Mouse (Mus musculus): ENCODE measurements around the gene Olfr95. TPM values are rescaled to one million over a fixed set of nuclear protein-coding genes. Genes with fewer than 3 reads are reported as not detected.

Olfr95 gene
- polyA plus RNA-seq, 1 experiment, result not detected

GRCm38 (mm10) chr17:37203917-37204236 is 9.0 kb downstream of the Olfr95 start:
- no peak overlapping the region for H3K4me3 ChIP-seq (replicated peaks)
- peaks cover 24% of the 10 kb centered on the region for H3K27me3 ChIP-seq (replicated peaks)
- TF ChIP-seq GATA1 (IDR thresholded peaks at IDR 0.05; ENCODE audit: borderline replicate concordance, low read length), result no peak
- no peak for TF ChIP-seq FLI1 (IDR thresholded peaks at IDR 0.05; ENCODE audit: low read length)
- no peaks in the 10 kb centered on the region for H3K9me3 ChIP-seq
- no peaks in the 10 kb centered on the region for H3K36me3 ChIP-seq (replicated peaks; ENCODE audit: low read length)
- no peaks in the 10 kb centered on the region for H3K4me1 ChIP-seq

GRCm38 (mm10) chr17:37203206-37203916 is 9.6 kb downstream of the Olfr95 start:
- no peaks in the 10 kb centered on the region for H3K9me3 ChIP-seq
- H3K36me3 ChIP-seq (replicated peaks; ENCODE audit: low read length), result no peaks in the 10 kb centered on the region
- TF ChIP-seq FLI1 (IDR thresholded peaks at IDR 0.05; ENCODE audit: low read length), result no peak
- TF ChIP-seq GATA1 (IDR thresholded peaks at IDR 0.05; ENCODE audit: borderline replicate concordance, low read length), result no peak
- peaks cover 28% of the 10 kb centered on the region for H3K27me3 ChIP-seq (replicated peaks)
- no peak overlapping the region for H3K4me3 ChIP-seq (replicated peaks)
- no peaks in the 10 kb centered on the region for H3K4me1 ChIP-seq

GRCm38 (mm10) chr17:37200894-37201293 is 12.0 kb downstream of the Olfr95 start, which contains the start of gene Olfr94:
Gene Olfr94, minus strand, starts transcription at chr17:37200994.
- peaks cover 10% of the 10 kb centered on the region for H3K4me1 ChIP-seq
- H3K4me3 ChIP-seq (replicated peaks), result no peak within 1 kb of the TSS
- TF ChIP-seq FLI1 (IDR thresholded peaks at IDR 0.05; ENCODE audit: low read length) (no peak), GATA1 (IDR thresholded peaks at IDR 0.05; ENCODE audit: borderline replicate concordance, low read length) (no peak)
- H3K27me3 ChIP-seq (replicated peaks), result peaks cover 49% of the 10 kb centered on the region
- peaks cover 6% of the 10 kb centered on the region; the same call in 1 of the 2 replicates for H3K9me3 ChIP-seq
- no peaks in the 10 kb centered on the region for H3K36me3 ChIP-seq (replicated peaks; ENCODE audit: low read length)

DNA sequence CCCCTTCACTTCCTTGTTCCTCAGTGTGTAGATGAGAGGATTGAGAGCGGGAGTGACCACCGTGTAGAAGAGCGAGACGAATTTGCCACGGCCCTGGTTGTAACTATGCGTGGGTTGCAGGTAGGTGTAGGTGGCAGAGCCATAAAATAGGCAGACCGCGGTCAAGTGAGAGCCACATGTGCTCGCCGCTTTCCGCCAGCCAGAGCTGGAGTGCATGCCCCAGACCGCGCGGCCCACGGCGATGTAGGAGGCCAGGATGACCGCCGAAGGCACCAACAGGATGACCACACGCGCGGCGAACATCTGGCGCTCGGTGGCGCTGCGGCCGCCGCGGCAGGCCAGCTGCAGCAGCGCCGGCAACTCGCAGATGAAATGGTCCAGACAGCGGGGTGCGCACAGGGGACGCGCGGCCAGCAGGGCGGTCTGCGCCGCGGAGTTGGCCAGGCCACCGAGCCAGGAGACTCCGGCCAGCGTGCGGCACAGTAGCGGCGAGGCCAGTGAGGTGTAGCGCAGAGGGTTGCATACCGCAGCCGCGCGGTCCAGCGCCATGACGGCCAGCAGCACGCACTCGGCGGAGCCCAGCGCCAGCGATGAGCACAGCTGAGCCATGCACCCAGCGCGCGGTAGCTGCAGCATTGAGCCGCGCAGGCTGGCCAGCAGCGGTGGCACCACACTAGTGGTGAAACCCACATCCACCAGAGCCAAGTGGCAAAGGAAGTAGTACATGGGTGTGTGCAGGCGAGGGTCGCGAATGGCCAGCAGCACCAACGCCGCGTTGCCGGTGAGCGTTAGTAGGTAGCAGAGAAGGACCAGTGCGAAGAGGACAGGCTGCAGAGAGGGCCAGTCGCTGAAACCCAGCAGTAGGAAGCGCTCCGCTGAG is 15.8 kb downstream of the Olfr95 start:
- Histone ChIP-seq H3K9me3 (peaks cover 6% of the 10 kb centered on the region; the same call in 1 of the 2 replicates), H3K4me1 (peaks cover 10% of the 10 kb centered on the region), H3K4me3 (replicated peaks) (peak overlapping the region; percentile 87), H3K36me3 (replicated peaks; ENCODE audit: low read length) (no peaks in the 10 kb centered on the region), H3K27me3 (replicated peaks) (peaks cover 59% of the 10 kb centered on the region)
- TF ChIP-seq GATA1 (IDR thresholded peaks at IDR 0.05; ENCODE audit: borderline replicate concordance, low read length) (no peak), FLI1 (IDR thresholded peaks at IDR 0.05; ENCODE audit: low read length) (no peak)

GRCm38 (mm10) chr17:37194782-37195181 is 18.1 kb downstream of the Olfr95 start:
- Histone ChIP-seq H3K4me1 (peaks cover 10% of the 10 kb centered on the region), H3K4me3 (replicated peaks) (no peak overlapping the region), H3K27me3 (replicated peaks) (peaks cover 48% of the 10 kb centered on the region), H3K36me3 (replicated peaks; ENCODE audit: low read length) (no peaks in the 10 kb centered on the region), H3K9me3 (peaks cover 6% of the 10 kb centered on the region; the same call in 1 of the 2 replicates)
- TF ChIP-seq FLI1 (IDR thresholded peaks at IDR 0.05; ENCODE audit: low read length), result no peak
- TF ChIP-seq GATA1 (IDR thresholded peaks at IDR 0.05; ENCODE audit: borderline replicate concordance, low read length), result no peak

- no peak for TF ChIP-seq FLI1 (IDR thresholded peaks at IDR 0.05; ENCODE audit: low read length)
- TF ChIP-seq GATA1 (IDR thresholded peaks at IDR 0.05; ENCODE audit: borderline replicate concordance, low read length), result no peak
- H3K4me1 ChIP-seq, result peaks cover 10% of the 10 kb centered on the region
- peaks cover 6% of the 10 kb centered on the region; the same call in 1 of the 2 replicates for H3K9me3 ChIP-seq
- peaks cover 45% of the 10 kb centered on the region for H3K27me3 ChIP-seq (replicated peaks)
- no peaks in the 10 kb centered on the region for H3K36me3 ChIP-seq (replicated peaks; ENCODE audit: low read length)
- H3K4me3 ChIP-seq (replicated peaks), result no peak within 1 kb of the TSS
These were observed 19.3 kb downstream of the Olfr95 start, which contains the start of gene Ubd for GRCm38 (mm10) chr17:37193656-37194055. Gene Ubd, plus strand, starts transcription at chr17:37193892.

DNA sequence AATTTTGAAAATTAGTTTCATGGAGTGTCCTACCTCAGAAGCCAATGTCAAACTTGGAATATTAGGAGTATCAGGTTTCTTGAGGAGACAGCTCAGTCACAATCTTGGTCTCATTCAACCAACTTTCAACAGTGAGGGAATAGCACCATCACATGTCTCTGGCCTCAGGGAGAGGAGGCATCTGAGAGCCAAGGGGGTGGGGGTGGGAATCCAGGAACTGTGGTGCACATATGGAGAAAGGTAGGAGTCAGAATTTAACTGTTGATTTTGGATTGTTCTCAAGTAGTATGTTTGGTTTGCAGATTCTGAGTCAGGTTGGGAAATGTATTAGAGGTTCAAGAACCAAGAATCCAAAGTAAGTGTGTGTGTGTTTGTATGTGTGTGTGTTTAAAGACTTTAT is 19.9 kb downstream of the Olfr95 start:
- H3K36me3 ChIP-seq (replicated peaks; ENCODE audit: low read length), result no peaks in the 10 kb centered on the region
- H3K4me3 ChIP-seq (replicated peaks), result no peak overlapping the region
- H3K9me3 ChIP-seq, result peaks cover 6% of the 10 kb centered on the region; the same call in 1 of the 2 replicates
- H3K4me1 ChIP-seq, result peaks cover 10% of the 10 kb centered on the region
- H3K27me3 ChIP-seq (replicated peaks), result peaks cover 38% of the 10 kb centered on the region
- TF ChIP-seq GATA1 (IDR thresholded peaks at IDR 0.05; ENCODE audit: borderline replicate concordance, low read length), result no peak
- TF ChIP-seq FLI1 (IDR thresholded peaks at IDR 0.05; ENCODE audit: low read length), result no peak

DNA sequence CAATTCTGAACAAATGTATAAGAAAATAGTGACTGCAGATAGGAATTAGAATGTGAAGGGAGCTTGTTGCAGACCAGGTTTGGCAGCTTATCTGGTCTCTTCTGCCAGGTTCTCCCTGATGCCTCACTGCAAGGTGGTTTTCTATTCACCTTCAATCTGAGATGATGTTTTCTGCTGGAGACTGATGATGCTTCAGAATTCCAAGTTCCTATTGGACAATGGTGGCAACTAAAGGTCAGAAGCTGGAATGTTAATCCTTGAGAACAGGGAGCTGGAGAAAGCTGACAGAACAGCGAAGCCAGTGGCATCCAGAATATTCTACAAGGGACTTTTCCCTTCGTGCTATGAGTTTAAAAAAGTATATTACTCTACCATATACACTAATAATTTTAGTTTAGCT is 22.2 kb downstream of the Olfr95 start:
- Histone ChIP-seq H3K27me3 (replicated peaks) (peaks cover 16% of the 10 kb centered on the region), H3K9me3 (no peaks in the 10 kb centered on the region), H3K4me1 (no peaks in the 10 kb centered on the region), H3K4me3 (replicated peaks) (no peak overlapping the region), H3K36me3 (replicated peaks; ENCODE audit: low read length) (no peaks in the 10 kb centered on the region)
- TF ChIP-seq FLI1 (IDR thresholded peaks at IDR 0.05; ENCODE audit: low read length) (no peak), GATA1 (IDR thresholded peaks at IDR 0.05; ENCODE audit: borderline replicate concordance, low read length) (no peak)

DNA sequence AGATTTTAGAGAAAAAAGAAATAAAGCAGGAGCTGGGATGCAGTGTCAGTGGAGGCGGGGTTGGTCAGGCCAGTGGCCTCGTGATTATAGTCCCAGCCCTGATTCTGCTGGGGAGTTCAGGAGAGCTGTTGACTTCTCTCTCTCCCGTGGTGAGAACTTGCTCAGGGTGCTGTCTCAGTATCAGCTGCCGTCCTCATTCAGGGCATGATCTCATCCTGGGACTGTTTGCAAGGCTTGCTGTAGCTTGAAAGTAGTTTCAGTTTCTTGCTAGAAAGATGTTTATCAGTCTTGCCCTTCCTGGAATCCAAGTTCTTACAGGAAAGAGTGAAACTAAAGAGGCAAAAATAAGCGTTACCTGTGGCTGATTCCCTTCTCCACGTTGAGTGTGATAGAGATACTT is 27.4 kb downstream of the Olfr95 start:
- peak overlapping the region; percentile 84 for H3K4me3 ChIP-seq (replicated peaks)
- TF ChIP-seq GATA1 (IDR thresholded peaks at IDR 0.05; ENCODE audit: borderline replicate concordance, low read length), result no peak
- no peak for TF ChIP-seq FLI1 (IDR thresholded peaks at IDR 0.05; ENCODE audit: low read length)
- H3K4me1 ChIP-seq, result peaks cover 4% of the 10 kb centered on the region

GRCm38 (mm10) chr17:37161394-37161793 is 51.5 kb downstream of the Olfr95 start, which contains the start of gene Olfr93:
Gene Olfr93, minus strand, starts transcription at chr17:37161494.
- Histone ChIP-seq H3K36me3 (replicated peaks; ENCODE audit: low read length) (no peaks in the 10 kb centered on the region), H3K9me3 (no peaks in the 10 kb centered on the region), H3K27me3 (replicated peaks) (no peaks in the 10 kb centered on the region), H3K4me1 (no peaks in the 10 kb centered on the region), H3K4me3 (replicated peaks) (no peak within 1 kb of the TSS)
- TF ChIP-seq FLI1 (IDR thresholded peaks at IDR 0.05; ENCODE audit: low read length), result no peak

More for the DNA sequence above, 27.4 kb downstream of the Olfr95 start:
- no peaks in the 10 kb centered on the region for H3K9me3 ChIP-seq
- H3K27me3 ChIP-seq (replicated peaks), result peaks cover 2% of the 10 kb centered on the region
- H3K36me3 ChIP-seq (replicated peaks; ENCODE audit: low read length), result no peaks in the 10 kb centered on the region

Other genes with a start within 250 kb of the Olfr95 start
- not detected in 2 replicates for gene 2410137M14Rik, start 231.9 kb downstream of the Olfr95 start, polyA plus RNA-seq (2012; ENCODE audit: insufficient read depth, low replicate concordance)
- gene H2-M5, start 223.6 kb downstream of the Olfr95 start, polyA plus RNA-seq (2012; ENCODE audit: insufficient read depth, low replicate concordance), result not detected in 2 replicates
- gene Zfp57, start 212.0 kb downstream of the Olfr95 start, polyA plus RNA-seq (2012; ENCODE audit: insufficient read depth, low replicate concordance), result 3.5 TPM in 1 of 2 replicates, not detected in the other
- not detected in 2 replicates for gene Mog, start 189.7 kb downstream of the Olfr95 start, polyA plus RNA-seq (2012; ENCODE audit: insufficient read depth, low replicate concordance)
- 1.6 and 1.7 TPM in 2 replicates for gene Gabbr1, start 167.2 kb downstream of the Olfr95 start, polyA plus RNA-seq (2012; ENCODE audit: insufficient read depth, low replicate concordance)
- not detected in 2 replicates for gene Olfr90, start 124.6 kb downstream of the Olfr95 start, polyA plus RNA-seq (2012; ENCODE audit: insufficient read depth, low replicate concordance)
- gene Olfr91, start 114.8 kb downstream of the Olfr95 start, polyA plus RNA-seq (2012; ENCODE audit: insufficient read depth, low replicate concordance), result not detected in 2 replicates
- not detected in 2 replicates for gene Olfr92, start 93.0 kb downstream of the Olfr95 start, polyA plus RNA-seq (2012; ENCODE audit: insufficient read depth, low replicate concordance)
- not detected in 2 replicates for gene Olfr93, start 51.6 kb downstream of the Olfr95 start, polyA plus RNA-seq (2012; ENCODE audit: insufficient read depth, low replicate concordance)
- gene Ubd, start 19.2 kb downstream of the Olfr95 start, polyA plus RNA-seq (2012; ENCODE audit: insufficient read depth, low replicate concordance), result not detected in 2 replicates
- gene Olfr94, start 12.1 kb downstream of the Olfr95 start, polyA plus RNA-seq (2012; ENCODE audit: insufficient read depth, low replicate concordance), result not detected in 2 replicates
- gene Olfr96, start 7.0 kb upstream of the Olfr95 start, polyA plus RNA-seq (2012; ENCODE audit: insufficient read depth, low replicate concordance), result not detected in 2 replicates
- not detected in 2 replicates for gene Olfr97, start 24.2 kb upstream of the Olfr95 start, polyA plus RNA-seq (2012; ENCODE audit: insufficient read depth, low replicate concordance)
- not detected in 2 replicates for gene Olfr98, start 50.6 kb upstream of the Olfr95 start, polyA plus RNA-seq (2012; ENCODE audit: insufficient read depth, low replicate concordance)
- gene H2-M3, start 57.1 kb upstream of the Olfr95 start, polyA plus RNA-seq (2012; ENCODE audit: insufficient read depth, low replicate concordance), result 0.82 TPM in 1 of 2 replicates, not detected in the other
- not detected in 2 replicates for gene Olfr99, start 70.3 kb upstream of the Olfr95 start, polyA plus RNA-seq (2012; ENCODE audit: insufficient read depth, low replicate concordance)
- gene Olfr101, start 91.2 kb upstream of the Olfr95 start, polyA plus RNA-seq (2012; ENCODE audit: insufficient read depth, low replicate concordance), result not detected in 2 replicates
- gene Olfr102, start 103.9 kb upstream of the Olfr95 start, polyA plus RNA-seq (2012; ENCODE audit: insufficient read depth, low replicate concordance), result not detected in 2 replicates
- not detected in 2 replicates for gene Olfr103, start 126.6 kb upstream of the Olfr95 start, polyA plus RNA-seq (2012; ENCODE audit: insufficient read depth, low replicate concordance)
- 0.86 TPM in 1 of 2 replicates, not detected in the other for gene Olfr104-ps, start 146.5 kb upstream of the Olfr95 start, polyA plus RNA-seq (2012; ENCODE audit: insufficient read depth, low replicate concordance)
- not detected in 2 replicates for gene Olfr105-ps, start 165.9 kb upstream of the Olfr95 start, polyA plus RNA-seq (2012; ENCODE audit: insufficient read depth, low replicate concordance)
- not detected in 2 replicates for gene Olfr106-ps, start 177.3 kb upstream of the Olfr95 start, polyA plus RNA-seq (2012; ENCODE audit: insufficient read depth, low replicate concordance)
- not detected in 2 replicates for gene Olfr107, start 186.1 kb upstream of the Olfr95 start, polyA plus RNA-seq (2012; ENCODE audit: insufficient read depth, low replicate concordance)
- not detected in 2 replicates for gene Olfr108, start 232.4 kb upstream of the Olfr95 start, polyA plus RNA-seq (2012; ENCODE audit: insufficient read depth, low replicate concordance)
- gene Olfr109, start 245.8 kb upstream of the Olfr95 start, polyA plus RNA-seq (2012; ENCODE audit: insufficient read depth, low replicate concordance), result not detected in 2 replicates

All from megakaryocyte, embryonic 14.5 days (primary cell).